Mouse (Mus musculus) adrenal gland, postnatal 36 days (tissue): Measurements from ENCODE around the gene Clec2l. TPM values are rescaled to one million over a fixed set of nuclear protein-coding genes. Genes with fewer than 3 reads are reported as not detected.
"Not testable (repeated sequence)": the region's sequence is repeated elsewhere in the genome, so short reads cannot be mapped to it uniquely, and the experiment has no call there.

Experiments
- DNase-seq, 2 experiments: peaks; one replicate each; pipeline ENCODE4 v3.0.0; 2021; ENCODE audit warnings: mixed read lengths in 1 of 2
- total RNA-seq, 2 experiments: library from RNA; stranded (reverse); gene quantifications; 2 replicates each; pipeline ENCODE4 v1.2.3; 2021

The Clec2l gene
- total RNA-seq, 2 experiments from 2014 or later, result 0.99 to 4.1 TPM

DNA sequence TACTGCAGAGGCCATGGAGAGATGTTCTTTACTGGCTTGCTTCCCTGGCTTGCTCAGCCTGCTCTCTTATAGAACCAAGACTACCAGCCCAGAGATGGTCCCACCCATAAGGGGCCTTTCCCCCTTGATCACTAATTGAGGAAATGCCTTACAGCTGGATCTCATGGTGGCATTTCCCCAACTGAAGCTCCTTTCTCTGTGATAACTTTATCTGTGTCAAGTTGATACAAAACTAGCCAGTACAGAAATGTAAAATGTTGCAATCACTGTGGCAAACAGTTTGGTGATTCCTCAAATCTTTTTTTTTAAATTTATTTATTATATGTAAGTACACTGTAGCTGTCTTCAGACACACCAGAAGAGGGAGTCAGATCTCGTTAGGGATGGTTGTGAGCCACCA lies 7.6 kb downstream of the Clec2l start:
- not testable (repeated sequence) for DNase-seq

DNA sequence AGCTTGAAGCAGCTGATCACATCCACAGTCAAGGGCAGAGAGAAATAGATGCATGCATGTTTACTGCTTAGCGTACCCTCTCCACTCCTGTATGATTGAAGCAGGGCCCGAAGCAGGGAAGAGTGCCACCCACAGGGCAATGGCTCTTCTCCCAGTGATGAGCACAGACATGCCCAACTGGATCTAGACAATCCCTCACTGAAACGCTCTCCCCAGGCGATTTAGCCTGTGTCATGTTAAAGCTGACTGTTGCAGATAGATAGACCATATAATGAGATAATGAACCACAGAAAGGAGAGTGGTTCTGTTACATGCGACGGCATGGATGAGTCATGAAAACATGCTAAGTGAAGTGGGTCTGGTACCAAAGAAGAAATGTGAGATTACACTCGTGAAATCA lies 8.4 kb downstream of the Clec2l start:
- DNase-seq, result no peak

DNA sequence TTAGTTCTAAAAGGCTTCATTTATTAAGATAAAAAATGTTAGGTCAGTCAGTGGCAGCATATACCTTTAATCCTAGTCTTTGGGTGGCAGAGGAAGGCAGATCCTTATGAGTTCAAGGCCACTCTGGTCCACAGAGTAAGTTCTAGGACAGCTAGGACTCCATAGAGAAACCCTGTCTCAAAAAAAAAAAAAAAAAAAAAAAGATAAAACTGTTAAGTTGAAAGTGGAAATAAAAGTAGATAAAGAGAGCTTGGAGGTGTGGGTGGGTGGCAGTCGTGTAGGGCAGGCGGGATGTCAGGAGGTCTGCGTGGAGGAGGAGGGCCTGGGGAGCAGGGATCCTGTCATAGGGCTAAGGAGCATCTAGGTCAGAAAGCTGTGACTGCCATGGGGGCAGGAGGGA lies 9.1 kb downstream of the Clec2l start:
- no peak for DNase-seq

DNA sequence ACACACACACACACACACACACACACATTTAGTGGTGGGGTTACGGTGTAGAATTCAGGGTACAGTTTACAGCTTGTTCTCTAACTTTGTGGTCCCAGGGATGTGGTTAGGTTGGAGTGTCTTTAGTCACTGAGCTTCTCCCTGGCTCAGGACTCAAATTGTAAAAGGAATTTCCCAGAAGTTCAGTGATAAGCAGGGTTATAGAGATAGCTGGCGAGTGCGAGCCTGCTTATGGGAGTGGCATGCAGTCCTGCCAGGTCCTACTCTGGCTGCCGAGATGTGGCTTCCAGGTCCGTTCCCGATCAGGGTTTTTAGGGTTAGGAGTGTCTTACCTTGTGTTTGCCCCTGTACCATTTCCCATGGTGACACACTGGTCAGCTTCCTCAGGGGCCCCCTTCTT lies 13.3 kb downstream of the Clec2l start:
- DNase-seq, result no peak

DNA sequence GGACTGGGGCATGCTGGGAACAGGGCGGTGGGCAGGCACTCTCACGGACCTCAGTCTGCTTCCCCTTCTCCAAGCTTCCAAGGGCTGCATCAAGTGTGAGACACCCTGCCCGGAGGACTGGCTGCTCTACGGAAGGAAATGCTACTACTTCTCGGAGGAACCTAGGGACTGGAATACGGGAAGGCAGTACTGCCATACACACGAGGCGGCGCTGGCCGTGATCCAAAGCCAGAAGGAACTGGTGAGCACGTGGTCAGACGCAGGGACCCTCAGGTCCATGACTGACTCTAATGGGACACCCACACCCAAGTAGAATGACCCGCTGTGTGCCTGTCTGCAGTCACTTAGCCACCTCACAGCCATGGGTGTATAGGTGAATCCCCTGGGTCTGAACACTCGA lies 13.9 kb downstream of the Clec2l start:
- DNase-seq, result no peak

DNA sequence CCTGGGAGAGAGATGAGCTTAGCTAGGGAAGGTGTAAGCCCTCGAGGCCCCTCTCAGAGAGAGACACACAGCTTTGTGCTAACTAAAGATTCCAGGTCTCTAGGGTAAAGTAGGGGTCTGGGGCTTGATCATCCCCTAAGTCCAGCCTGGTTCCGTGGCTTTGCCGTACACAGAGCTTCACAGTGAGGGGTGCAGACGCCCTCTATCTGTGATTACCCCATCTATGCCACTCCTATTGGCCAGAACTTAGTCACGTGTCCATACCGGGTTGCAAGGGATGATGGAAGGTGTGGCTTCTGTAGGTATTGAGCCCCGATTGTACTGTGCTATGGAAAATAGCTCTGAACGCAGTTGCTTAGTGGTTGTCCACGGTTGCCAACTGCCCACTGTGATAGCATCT lies 14.8 kb downstream of the Clec2l start:
- DNase-seq, result no peak

DNA sequence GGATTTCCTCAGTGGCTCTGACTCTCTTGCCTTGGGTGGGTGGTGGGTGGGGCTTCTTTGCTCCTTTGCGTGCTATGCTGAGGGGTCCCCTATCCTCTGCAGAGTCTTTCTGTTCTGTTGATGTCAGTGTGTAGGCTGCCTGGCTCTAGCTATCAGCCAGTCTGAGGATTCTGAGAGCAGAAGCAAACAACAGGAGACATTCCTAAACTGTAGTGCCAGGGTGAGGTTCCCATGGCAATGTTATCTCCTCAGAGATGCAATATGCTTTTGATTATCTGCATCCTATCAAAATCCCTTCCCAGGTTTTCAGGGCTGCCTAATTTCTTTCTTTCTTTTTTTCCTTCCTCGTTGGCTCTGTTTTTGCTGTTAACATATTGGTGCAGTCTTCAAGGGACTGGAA lies 19.7 kb downstream of the Clec2l start:
- DNase-seq, result no peak

DNA sequence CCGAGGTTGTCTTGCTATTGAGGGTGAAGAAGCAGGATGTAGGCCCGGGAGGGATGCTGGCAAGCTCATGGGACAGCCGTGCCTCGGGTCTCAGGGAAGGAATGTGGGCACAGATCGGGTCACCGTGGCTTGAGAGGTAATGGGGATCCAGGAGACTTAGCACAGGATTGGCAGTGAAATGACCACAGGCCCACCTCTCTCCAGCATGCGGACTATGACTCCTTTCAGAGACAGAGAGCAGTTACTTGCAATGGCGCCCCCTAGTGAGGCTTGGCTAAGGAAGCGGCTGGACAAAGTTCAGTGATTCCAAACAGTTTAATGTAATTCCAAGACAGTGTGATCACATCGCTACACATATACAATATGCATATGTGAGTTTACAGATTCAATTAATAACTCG lies 24.3 kb downstream of the Clec2l start:
- DNase-seq, result peak; percentile 50 to 52

DNA sequence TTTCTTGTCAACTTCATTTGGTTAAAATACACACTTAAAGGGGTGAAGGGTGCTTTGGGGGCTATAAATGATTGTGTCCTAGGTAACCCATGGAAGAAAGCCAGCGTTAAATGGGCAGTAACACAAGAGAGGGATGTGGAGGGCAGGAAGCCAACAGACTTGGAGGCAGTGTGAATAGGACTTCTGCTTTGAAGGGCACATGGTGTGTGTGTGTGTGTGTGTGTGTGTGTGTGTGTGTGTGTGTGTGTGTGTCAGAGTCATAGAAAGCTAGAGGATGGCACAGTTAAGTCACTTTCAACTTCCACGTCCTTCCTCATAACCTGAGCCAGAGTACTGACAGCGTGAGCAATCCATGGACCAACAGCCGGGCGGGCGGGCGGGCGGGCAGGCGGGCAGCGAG lies 26.0 kb downstream of the Clec2l start:
- DNase-seq, result no peak

DNA sequence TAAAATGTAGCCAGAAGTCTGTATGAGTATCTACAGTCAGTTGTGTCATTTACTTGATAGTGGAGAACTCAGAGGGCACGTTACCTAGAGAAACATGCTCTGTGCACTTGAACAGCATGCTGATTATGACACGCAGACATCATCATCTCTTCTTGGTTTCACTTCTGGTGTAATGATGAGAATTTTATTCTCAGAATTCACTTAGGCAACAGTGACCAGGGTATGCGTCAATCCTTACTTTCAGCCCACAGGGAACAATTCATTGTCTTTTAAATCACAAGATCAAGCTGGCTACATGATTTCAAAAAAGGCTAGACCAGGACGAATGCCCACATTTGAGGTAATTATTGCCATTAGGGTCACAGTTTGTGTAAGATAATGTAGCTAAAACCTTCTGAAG lies 27.7 kb downstream of the Clec2l start:
- no peak for DNase-seq

DNA sequence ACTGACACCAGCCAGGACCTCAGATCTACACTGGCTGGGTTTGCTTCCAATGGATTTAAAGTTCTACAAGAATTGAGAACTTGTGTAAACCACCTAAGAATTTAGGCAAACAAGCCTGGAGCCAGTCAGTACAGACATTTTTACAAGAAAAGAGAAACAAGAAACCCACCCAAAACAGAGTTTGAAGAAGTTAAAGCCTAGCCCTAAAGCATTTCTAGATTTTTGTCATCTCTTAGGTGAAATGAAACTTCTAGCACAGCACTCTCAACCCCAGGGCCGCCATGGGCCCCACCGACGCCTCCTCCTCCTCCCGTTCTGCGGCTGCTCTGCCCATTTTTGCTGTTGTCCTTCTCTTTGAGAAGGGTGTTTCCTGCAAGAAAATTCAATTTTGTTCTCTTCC lies 28.2 kb downstream of the Clec2l start:
- DNase-seq, result no peak

DNA sequence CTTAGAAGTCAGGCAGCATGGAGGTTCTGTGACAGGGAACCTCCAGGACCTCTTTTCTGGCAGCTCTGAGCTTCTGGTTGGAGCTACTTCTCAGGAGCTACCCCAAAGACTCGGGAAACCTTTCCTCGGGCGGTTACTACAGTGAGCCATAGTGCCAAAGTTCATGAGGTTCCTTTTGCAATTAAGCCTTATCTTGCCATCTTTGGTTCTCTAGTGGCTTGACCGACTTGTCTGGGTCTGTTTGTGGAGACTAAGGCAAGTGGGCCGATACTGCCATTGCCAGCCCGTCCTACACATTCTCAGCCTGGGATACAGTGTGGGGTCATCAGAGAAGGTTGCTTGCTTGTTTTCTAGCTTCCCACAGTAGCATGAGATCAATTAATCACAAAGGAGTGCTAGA lies 29.7 kb downstream of the Clec2l start:
- DNase-seq, result no peak

DNA sequence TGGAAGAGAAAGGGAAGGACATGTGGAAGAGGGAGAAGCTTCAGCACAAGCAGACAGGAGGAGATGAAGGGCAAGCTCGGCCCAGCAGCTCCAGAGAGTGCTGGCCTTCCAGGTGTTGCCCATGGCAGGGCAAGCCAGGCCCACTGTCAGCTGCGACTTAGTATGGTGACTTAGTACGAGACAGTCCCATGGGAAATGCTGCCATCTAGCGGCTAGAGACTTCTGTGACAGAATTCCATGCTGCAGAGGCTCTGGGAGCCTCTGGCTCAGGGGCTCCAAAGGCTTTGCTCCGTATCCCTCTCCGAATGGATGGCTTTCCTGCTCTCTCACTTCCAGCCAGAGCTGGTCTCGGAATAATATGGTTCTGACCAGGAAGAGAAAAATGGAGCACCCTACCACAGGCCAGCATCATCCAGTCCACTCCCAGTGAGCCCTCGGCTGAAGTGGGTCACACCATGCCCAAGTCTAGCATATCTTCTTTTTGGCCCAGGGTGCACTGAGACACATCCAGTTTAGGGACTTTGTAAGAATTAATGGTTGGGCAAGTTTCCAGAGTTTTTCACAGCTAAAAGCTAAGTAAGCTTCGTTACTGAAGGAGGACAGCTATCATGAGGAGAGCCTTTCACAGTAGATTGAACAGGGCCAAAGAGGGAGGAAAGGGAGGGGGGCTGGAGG lies 32.6 kb downstream of the Clec2l start:
- DNase-seq, result peak; percentile 81 to 86

DNA sequence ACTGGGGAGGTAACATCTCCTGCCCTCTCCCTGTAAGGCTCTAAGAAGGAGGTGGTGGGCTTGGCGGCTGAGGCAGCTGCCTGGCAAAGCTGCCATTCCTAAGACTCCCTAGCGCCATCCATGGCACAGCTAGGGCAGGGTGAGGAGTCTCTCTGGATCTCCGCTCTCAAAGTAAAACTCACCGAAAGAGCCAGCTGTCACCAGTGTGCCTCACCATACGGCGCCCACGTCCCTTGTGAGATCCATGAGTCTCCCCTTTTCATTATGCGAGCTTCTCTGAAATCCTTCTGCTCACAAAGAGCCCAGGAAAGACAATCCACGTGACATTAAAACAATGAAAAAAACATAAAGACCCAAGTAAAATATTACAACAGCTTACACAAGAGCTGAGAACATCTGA lies 33.7 kb downstream of the Clec2l start:
- no peak for DNase-seq

DNA sequence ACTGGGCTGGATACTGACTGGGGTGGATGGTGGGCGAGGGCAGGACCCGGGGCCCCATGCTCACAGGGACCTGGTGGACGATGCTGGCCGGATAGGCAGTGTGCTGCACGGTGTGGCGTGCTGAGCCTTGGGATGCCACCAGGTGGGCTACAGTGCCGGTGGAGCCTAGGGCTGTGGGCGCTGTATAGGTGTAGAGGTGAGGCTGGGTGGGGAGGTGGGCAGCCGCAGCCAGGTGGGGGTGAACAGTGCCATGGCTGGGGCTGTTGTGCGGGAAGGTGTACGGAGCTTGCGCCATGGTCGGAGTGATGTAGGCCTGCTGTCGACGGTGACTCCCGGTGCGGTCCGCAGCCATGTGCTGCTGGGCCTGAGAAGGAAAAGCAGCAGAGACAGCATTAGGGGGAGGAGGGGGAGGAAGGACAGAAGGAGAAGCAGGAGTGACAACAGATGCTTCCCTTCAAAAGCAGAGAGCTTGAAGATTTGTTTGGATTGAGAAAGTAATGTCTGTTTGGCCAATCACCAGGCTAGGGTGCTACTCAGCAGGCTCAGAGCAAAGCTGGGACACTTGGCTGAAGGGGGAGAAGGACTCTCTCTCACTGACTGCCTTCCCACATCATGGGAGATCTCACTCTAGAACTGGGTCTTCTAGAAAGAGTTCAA lies 35.5 kb downstream of the Clec2l start:
- no peak for DNase-seq

DNA sequence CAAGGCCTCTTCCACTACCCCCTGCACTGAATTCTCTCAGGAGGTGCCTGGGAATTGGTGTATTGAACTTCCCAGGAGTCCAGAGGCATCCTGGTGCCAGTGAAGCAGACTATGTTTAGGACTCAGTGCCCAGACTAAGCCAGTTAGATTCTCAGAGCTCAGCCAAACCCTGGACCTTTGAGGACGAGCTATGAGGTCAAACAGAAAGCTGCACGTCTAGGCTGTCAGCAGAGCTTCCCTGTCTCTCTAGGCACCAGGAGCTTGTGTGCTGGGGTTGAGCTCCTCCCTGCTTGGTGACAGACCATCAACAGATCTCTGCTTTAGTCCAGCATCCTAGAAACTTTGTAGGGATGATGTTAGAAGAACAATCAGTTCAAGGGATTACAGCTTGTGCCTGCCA lies 38.6 kb downstream of the Clec2l start:
- no peak for DNase-seq

DNA sequence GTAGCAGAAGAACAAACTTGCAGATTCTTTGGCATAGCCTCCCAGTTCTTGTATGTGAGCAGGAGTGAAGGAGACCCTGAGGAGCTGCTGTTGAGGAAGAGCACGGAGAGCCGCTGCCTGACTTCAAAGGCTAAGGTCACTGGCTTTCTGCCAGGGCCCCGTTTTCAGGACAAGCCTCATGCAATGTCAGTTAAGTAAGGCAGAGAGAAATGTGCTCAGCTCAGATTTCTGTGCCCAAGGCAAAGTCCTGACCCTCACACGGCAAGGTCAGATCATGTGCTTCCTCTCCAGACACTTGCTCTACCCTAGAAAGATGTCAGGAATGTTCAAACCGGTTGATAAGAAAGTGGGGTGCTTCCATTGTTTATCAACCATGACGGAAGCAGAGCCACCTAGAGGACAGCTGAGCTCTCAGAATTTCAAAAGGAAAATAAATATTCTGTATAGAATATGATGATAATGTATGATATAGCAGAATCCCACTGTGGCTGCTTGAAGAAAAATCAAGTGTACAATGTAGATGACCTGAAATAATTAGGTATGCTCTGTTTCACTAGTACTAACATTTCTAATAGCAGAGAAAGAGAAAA lies 40.0 kb downstream of the Clec2l start:
- DNase-seq, result peak; percentile 88 to 90

DNA sequence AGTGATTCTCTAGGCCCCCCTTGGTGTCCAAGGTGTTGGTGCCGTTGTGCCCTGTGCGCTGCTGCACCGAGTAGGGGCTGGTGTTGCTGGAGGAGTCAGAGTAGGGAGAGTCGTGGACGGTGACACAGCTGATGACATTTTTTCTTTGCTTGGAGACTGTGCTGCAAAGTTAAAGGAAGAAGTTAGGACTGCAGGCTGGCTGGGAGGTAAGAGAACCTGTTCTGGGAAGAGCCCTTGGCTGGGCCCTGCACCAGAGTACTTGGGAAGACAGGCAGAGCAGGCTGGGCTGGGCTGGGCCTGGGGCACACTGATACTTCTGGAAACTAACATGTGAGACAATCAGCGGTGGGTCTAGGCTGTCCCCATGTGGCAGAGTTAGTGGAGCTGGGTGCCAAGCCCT lies 40.7 kb downstream of the Clec2l start:
- DNase-seq, result no peak

DNA sequence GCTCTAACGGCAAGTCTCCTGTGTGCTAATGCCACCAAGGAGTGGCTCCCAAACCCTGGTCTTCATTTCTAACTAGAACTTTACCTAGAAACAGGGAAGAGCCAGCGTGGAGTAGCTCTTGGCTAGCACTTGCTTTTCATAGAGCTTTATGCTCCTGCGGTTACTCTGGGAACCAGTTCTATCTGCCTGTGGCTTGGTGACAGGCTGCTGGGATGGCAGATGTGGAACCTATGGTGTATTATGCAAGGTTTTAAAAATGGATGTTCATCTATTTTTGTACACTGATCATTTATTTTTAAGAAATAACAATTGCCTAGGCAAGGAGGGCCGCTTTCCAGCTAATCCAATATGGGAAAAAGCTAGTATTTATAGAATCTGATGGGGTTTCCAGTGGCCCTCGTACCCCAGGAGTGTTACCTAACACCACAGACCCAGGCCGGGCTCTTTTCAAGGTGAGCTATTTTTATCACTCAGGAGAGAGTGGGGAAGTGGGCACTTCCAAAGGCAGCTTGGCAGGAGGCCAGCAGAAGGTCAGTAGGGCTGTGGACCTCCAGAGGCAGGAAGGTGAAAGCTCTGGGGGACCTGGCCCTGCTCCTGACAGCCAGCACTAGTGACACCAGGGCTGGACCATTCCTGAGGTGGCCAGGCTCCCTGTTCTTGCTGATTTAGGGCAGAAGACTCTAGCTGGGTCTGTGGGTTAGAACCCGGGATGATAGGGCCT lies 41.6 kb downstream of the Clec2l start:
- DNase-seq, result peak in 1 of 2 experiments; percentile 44

DNA sequence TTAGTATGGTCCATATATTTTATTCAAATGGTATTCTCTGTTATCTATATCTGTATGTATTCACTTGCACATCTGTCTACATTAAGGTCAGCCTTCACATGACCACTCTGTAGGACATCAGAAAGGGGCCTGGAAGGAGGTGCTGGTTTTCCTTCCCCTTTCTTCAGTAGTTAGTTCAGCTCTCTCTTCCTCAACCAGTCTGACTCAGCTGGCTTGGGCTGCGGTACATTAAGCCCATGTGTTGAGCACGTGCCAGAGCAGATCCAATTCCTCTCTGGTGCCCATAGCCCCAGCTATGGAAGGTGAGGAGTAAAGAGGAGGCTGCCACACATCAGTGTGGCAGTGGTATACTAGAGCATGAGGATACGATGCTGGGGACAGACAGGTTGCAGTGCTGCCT lies 47.6 kb downstream of the Clec2l start:
- no peak for DNase-seq

DNA sequence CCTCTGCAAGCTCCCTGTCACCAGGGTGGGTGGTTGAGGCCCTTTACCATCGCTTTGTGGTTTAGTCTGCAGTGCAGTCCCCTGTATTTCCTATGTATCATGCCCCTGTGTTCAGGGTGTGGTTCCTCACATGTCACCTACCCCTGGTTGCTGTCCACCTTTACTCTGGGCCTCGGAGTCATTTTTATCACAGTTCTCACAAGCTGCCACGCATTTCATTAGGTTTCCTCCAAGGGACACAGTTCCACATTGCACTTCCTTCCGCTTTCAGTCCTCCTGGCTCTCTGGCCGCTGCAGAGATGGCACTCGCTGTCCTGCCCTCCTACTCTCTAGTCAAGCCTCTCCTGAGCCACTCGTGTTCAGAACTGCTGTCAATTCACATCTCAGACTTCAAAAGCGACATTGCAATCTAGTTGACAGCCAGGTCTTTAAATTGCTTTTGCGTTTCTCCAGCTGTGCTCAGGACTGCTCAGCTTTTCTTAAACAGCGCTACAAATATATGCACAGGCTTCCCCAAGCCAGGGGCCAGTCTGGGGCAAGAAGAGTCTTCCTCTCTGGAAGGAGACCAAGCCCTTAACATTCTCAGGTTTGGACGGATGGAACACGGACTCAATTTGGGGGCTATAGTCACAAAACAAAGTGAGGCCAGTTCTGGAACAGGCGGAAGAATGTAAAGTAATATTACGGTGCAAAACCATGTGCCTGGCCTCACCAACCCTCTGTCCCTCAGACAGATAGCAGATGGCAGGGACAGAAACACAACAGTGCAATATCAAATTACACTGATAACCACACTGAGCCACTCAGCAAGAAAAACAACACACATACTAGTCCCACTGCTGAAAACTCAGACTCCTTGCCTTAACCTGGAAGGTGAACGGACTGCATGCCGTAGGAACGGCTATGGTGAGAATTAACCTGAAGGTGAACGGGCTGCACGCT lies 51.4 kb downstream of the Clec2l start:
- no peak for DNase-seq

DNA sequence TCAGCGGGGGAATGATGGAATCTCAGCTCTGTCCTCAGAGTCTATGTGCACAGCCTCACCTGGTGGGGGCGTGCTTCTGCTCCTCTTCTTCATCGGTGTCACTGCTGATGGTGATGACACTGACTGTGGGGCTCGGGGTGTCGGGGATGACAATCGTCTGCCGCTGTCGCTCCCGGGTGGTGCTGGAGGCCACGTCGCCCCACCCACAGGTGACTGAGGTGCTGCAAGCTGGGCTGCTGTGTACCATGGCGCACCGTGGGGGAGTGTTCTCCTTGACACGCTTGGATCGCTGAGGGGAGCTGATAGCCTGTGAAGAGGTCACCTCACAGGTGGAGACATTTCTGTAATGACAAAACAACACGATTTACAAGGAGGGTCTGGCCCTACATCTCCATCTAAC lies 53.0 kb downstream of the Clec2l start:
- no peak for DNase-seq
